Mouse (Mus musculus) liver, adult 2 months (tissue): ENCODE data around the gene Far1.

Source experiments
- CTCF ChIP-seq: fragments of 200-500 bp; IDR thresholded peaks from 2 replicates; pipeline ENCODE4 v1.5.1; 2011; ENCODE audit warnings: low read depth, low read length, control low read depth
- POLR2A ChIP-seq: fragments of 200-500 bp; IDR thresholded peaks from 2 replicates; pipeline ENCODE4 v1.6.1; 2011; ENCODE audit warnings: low read length, control low read depth; ENCODE audit not compliant: insufficient read depth; ENCODE audit errors: extremely low read depth

DNA sequence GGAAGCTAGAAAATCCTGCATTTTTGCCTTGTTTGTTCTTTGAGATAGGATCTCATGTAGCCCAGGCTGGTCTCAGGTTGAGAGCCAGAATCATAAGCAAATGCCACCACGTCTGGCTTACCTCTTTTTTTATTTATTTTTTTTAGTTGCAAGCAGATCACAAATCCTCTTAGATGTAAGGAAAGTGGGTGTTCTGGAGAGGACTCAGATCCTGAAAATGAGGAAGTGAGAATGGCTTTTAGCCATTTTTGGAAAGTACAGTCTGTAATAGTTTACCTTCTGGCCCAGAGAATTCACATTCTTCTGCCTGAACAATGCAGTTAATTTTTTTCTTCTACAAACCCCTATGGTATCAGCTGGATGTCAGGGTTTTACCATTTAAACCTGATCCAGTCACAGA, 42.5 kb downstream of the Far1 start:
- TF ChIP-seq POLR2A (no peak), CTCF (no peak)
